Mouse (Mus musculus): ENCODE measurements around the gene Fermt3. TPM values are rescaled to one million over a fixed set of nuclear protein-coding genes. Genes with fewer than 3 reads are reported as not detected.

Fermt3 gene
- total RNA-seq, 2 experiments from 2014 or later: 9.8 to 10.1 TPM

DNA sequence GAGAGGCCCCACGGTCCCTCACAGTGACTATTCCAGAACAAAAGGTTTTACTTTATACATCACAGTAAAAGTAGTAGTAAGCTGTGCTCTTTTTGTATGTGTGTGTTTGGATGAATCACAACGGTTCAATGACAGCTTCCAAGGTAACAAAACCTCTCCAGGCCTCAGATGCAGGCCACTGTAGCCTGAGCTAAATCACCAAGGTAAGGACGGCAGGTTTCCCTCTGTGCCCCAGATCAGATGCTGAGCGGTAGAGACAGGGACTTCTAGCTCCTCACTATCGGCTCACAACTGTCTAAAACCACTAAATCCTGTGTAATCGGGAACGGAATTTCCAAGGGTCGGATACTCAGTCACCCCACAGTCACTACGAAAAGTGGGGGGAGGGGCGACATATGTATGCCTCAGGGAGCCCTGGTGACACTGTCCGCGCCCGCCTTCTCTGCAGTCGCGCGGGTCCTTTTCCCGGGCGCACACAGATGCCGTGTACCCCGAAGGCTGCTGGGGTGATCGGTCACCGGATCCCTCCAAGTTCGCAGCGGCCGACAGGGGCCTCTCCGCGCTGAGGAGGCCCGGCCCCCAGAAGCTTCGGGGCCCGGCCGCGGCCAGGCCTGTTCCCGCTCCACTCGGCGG, 19.9 kb upstream of the Fermt3 start:
- DNase-seq: peak; percentile 71

DNA sequence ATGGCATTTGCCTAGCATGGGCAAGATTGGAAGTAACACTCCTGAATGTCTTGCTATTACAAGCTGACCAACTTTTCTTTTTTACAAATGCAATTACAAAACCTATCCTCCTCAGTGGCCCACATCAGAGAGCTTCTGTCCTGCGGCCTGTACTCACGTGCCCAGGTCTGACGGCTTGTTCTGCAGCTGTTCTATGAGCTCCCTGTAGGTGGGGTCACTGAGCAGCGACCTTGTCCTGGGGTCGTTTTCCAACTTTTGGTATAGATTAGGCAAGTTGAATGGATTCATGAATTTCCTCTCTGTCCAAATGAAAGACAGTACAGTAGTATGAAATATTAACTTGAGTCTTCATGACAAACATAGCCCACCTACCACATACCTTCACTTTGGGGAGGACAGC, 14.7 kb upstream of the Fermt3 start:
- DNase-seq: no peak

- no peak for DNase-seq
Observed at GRCm38 (mm10) chr19:7029531-7029930, 10.3 kb upstream of the Fermt3 start.

GRCm38 (mm10) chr19:7020224-7020641, 964 bp upstream of the Fermt3 start:
- DNase-seq: peak; percentile 77

DNA sequence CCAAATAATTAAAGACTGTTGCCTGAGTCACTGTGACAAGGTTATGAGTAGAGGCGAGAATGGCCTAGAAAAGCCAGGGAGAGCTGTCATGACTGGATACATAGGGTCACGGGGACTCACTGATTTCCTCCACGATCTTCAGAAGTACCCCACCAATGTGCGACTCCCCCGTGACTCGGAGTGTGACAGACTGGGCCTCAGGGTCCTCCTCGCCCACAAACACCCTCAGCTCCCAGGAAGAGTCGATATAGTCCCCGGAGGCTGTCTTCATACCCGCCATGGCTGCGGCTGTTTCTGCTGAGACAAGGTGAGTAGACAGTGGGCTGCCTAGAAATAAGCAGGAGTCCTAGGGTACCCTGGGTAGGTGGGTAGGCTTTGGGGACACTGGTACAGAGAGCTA, 723 bp downstream of the Fermt3 start:
- DNase-seq: peak; percentile 7

DNA sequence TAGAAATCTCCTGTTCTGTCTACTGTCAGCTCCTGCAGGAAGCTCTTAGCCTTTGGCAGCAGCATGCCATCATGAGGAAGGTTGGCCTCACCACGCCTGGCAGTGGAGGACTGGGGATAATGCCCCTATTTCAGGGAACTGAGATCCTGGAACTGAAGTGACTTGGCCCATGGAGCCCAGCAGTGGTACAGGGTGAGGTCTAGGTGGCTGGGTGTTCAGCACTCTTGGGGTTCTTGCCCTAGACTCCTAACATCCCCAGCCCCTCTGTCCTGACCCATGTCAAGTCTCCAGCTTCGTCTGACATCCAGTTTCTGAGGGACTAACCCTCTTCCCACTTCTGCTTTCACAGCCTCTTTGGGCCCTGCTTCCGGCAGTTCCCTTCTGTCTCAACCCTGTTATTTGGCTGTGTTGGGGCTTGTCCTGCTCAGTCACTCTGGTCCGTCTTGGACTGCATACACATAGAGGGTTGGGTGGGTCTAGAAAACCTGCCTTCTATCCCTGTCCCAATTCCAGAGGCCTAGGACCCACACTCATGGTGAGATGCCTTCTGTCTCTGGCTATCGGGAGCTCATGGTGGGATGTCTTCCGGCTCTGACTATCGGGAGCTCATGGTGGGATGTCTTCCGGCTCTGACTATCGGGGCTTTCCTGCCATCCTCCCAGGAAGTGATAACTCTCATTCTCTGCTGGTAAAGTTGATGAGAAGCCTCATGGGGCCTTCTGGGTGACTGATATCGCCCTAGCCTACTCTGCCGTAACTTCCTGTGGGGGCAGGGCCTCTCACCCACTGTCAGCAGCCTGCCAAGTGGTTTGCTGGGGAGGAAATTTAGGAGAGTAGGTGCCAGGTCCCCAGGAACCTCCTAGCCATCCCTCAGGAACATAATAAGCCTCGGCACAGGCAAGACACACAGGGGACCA, 1.5 kb downstream of the Fermt3 start:
- DNase-seq: peak; percentile 8

DNA sequence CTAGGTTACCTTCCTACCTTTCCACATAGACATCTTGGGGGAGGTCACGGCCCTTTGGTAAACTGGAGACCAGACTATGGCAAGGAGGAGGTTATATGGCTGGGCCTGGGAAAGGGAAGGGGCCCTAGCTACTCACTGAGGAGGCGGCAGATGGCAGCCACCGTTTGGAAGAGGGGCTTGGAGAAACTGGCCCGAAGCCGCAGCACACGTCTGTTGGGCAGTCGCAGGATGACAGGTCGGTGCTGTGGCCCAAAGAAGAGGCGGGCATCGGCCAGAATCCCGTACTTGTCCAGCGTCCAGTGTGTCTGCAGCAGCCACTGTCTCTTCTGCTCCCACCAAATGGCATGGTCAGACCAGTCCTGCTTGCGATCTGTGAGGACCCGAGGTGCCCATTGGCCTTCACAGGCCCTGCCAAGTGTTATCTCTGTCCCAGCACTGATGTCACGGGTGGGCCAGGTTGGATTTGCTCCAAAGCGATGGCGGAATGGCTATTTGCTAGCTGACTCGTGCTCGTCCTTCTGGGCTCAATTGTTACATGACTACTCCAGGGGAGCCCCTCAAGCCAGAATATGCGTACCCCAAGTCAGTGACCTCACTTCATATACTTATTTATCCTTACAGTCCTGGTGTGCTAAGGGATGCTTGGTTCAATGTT, 4.7 kb downstream of the Fermt3 start:
- peak; percentile 10 for DNase-seq

DNA sequence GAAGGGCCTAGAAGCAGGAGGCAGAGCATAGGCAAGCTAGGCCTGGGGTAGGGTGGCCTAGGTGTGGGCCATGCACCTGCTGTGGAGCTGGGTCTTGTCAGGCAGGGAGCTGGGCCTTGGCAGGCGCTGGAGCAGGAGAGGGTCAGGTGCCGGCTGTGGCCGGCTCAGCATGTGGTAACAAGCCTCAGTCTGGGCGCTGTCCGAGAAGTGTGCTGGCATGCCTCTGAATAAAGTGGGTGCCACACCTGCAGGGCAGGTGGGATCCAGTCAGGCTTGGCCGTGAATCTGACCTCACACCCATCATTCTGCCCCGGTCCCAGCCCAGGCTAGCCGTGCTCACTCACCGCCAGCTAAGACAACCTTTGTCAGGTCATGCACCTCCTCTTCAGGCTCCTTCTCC, 5.3 kb downstream of the Fermt3 start:
- no peak for DNase-seq

GRCm38 (mm10) chr19:7012426-7012825, 6.8 kb downstream of the Fermt3 start:
- DNase-seq: no peak

DNA sequence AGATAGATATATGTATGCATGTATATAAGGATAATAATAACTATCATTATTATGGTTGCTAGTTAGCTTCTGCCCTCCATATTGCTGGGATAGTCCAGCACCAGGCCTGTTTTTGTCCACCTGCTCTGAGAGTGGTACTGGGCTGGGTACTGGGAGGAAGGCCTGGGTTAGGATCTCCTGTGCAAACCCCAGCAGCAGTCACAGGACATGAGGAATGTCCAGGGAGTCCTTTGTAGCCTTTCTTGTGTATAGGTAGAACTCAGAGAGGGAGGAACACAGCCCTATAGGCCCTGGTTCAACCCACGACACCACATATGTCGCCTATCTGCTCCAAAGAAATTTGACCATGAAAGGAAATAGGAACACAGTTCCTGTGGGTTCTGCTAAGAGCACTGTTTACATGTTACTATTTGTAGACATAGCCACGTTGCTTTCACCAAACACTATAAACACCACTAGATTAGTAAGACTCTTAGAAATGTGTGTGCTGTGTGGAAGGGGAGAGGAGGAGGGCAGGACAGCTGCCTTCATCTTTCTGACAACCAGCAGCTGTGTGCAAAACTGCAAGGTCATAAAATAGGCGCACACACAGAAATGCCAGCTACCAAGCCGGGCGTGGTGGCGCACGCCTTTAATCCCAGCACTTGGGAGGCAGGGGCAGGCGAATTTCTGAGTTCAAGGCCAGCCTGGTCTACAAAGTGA, 12.2 kb downstream of the Fermt3 start:
- DNase-seq: no peak

DNA sequence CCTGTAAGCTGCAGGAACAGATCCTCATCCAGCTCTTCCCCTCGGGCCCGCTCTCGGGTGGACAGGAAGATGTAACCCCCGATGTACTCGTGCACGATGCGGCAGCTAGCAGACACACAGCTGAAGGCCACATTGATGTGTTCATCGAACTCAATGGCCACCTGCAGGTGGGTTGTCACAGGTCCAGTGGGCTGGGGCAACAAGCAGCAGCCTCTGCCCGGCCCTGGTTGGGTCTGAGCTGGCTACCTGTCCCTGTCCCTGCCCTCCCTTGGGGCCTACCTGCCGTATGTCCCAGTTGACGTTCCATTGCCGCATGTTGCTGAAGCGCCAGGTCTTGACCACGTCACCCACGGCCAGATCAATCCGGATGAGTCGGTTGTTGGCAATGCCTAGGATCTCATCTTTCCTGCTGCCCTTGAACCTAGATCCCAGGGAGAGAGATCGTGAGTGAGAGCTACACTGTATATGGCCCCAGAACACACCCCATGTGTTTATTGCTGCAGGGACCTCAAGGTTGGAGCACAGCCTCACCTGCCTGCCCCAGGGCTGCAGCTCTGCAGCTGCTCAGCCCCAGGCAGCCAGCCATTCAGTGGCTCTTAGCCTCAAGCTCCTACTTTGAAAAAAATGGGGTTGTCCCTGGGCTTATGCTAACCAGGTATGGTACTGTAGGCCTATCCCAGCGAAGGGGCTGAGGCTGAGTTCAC, 19.8 kb downstream of the Fermt3 start:
- DNase-seq: peak; percentile 5

- DNase-seq: no peak
Observed at GRCm38 (mm10) chr19:6997721-6998290, 21.5 kb downstream of the Fermt3 start.

DNA sequence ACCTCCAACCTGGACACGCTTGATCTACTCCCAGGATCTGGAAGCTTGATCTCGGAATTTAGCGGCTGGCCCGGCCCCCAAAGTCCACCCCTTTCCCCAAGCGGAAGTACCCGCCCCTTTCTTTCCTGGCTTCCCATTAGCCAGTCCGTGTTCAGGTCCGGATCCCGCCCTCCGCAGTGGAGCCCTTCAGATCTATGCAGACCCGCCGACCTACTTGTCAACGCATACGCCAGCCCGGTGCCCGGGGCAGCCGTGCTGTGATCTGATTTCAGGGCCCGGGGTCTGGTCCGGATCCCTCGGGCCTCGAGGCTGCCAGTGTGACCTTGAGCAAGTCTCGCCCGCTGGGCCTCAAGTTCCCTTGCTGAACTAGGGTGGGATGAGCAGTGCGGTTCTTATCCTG, 23.3 kb downstream of the Fermt3 start, which contains the start of the genes Nudt22 and Trpt1:
Gene Nudt22 (minus strand): TSS at position 112 of the 400 bp plus-strand sequence.
Gene Trpt1 (plus strand): TSS at position 126 of the 400 bp plus-strand sequence.
- DNase-seq: peak; percentile 94

- DNase-seq: peak; percentile 52
Observed at GRCm38 (mm10) chr19:6995255-6995991, 23.8 kb downstream of the Fermt3 start.

- DNase-seq: no peak
Observed at GRCm38 (mm10) chr19:6994489-6994888, 24.8 kb downstream of the Fermt3 start.

DNA sequence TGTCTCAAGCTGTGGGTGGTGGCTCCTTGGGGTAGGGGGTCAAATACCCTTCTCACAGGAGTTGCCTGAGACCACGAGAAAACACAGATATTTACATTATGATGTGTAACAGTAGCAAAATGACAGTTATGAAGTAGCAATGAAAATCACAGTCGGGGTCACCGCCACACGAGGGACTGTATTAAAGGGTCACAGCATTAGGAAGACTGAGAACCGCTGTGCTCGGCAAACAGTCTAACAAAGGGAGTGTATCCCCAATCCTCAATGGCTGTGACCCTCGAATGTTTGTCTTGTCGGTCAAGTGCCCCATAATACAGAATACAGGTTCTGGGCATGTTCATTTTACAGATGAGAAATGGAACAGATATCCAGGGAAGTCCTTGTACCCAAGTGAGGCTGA, 25.3 kb downstream of the Fermt3 start:
- DNase-seq: no peak

GRCm38 (mm10) chr19:6993011-6993770, 26.1 kb downstream of the Fermt3 start:
- peak; percentile 6 for DNase-seq

DNA sequence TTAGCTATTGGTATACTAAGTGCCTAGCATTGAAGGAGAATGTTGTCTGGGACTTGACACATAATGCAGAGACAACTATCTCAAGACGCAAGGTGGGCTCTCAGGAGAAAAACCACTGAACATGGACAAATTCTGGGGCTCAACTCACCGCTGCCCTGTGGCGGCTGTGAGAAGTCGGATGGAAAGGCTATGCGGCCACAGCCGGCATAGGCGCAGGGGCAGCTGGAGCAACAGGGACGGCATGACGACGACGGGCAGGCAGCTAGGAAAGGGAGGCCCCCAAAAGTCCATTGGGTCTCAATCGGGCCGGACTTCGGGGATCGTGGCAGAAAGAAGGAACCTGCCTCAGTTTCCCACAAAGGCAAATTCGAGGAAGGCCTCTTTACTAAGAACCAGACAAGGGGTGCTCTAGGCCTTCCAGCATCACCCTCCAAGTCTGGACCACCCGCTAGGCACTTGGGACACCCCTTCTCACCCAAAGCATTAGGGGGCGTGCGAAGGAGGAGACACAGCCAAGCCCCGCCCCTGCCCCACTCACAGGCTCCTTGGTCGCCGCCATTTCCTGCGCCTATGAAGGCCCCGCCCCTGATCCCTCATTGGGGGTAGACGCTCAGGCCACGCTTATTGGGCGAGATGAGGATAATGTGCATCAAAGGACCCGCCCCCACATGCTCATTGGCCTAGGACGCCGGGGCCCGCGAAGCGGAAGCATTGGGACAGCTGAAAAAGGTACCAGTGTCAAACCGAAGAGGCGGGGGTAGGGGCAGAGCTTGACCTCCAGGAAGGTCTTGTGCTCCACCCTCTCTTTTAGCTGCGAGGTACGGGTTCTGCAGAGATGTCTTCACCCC, 27.0 kb downstream of the Fermt3 start, which contains the start of gene Dnajc4:
Gene Dnajc4 (minus strand): TSS at position 562 of the 848 bp plus-strand sequence.
- peak; percentile 97 for DNase-seq

All from adrenal gland, postnatal 10 days (tissue).